Mouse (Mus musculus) mesoderm, embryonic 11.5 days (tissue): ENCODE measurements around the gene Cep41.

Experiments
- DNase-seq: peaks from one replicate; pipeline ENCODE4 v3.0.0-alpha.2; 2012; ENCODE audit warnings: low read depth, low spot score

The Cep41 gene

GRCm38 (mm10) chr6:30711365-30711763 is 17.8 kb upstream of the Cep41 start:
- DNase-seq = no peak

- no peak for DNase-seq
Measured at GRCm38 (mm10) chr6:30710371-30711364, 17.1 kb upstream of the Cep41 start.

- DNase-seq = no peak
Measured at GRCm38 (mm10) chr6:30709115-30709514, 15.6 kb upstream of the Cep41 start.

GRCm38 (mm10) chr6:30703977-30704602 is 10.5 kb upstream of the Cep41 start:
- DNase-seq = no peak

- no peak for DNase-seq
Measured at GRCm38 (mm10) chr6:30703476-30703875, 9.9 kb upstream of the Cep41 start.

GRCm38 (mm10) chr6:30702881-30703280 is 9.3 kb upstream of the Cep41 start:
- peak; percentile 77 for DNase-seq

GRCm38 (mm10) chr6:30700182-30700581 is 6.6 kb upstream of the Cep41 start:
- no peak for DNase-seq

GRCm38 (mm10) chr6:30698036-30698435 is 4.5 kb upstream of the Cep41 start:
- no peak for DNase-seq

- DNase-seq = no peak
Measured at GRCm38 (mm10) chr6:30697464-30697863, 3.9 kb upstream of the Cep41 start.

- no peak for DNase-seq
Measured at GRCm38 (mm10) chr6:30695124-30695523, 1.6 kb upstream of the Cep41 start.

GRCm38 (mm10) chr6:30694209-30694608 is 660 bp upstream of the Cep41 start:
- no peak for DNase-seq

- no peak for DNase-seq
Measured at GRCm38 (mm10) chr6:30692826-30693225, 723 bp downstream of the Cep41 start.

- DNase-seq = no peak
Measured at GRCm38 (mm10) chr6:30687198-30687597, 6.4 kb downstream of the Cep41 start.

GRCm38 (mm10) chr6:30684570-30684969 is 9.0 kb downstream of the Cep41 start:
- DNase-seq = no peak

GRCm38 (mm10) chr6:30681935-30682900 is 11.3 kb downstream of the Cep41 start:
- DNase-seq = peak; percentile 77

GRCm38 (mm10) chr6:30680442-30680841 is 13.1 kb downstream of the Cep41 start:
- peak; percentile 50 for DNase-seq

GRCm38 (mm10) chr6:30679567-30679966 is 14.0 kb downstream of the Cep41 start:
- DNase-seq = peak; percentile 42

GRCm38 (mm10) chr6:30678482-30678881 is 15.1 kb downstream of the Cep41 start:
- peak; percentile 56 for DNase-seq

GRCm38 (mm10) chr6:30677591-30677990 is 16.0 kb downstream of the Cep41 start:
- no peak for DNase-seq

GRCm38 (mm10) chr6:30676506-30676905 is 17.0 kb downstream of the Cep41 start:
- DNase-seq = no peak

- no peak for DNase-seq
Measured at GRCm38 (mm10) chr6:30675281-30675771, 18.2 kb downstream of the Cep41 start.
